Mouse (Mus musculus) neural tube, embryonic 14.5 days (tissue): ENCODE measurements around the gene Sgcd. TPM values are rescaled to one million over a fixed set of nuclear protein-coding genes. Genes with fewer than 3 reads are reported as not detected.

Source experiments
- ATAC-seq: fragments of 200-750 bp; cut with Nextera tagmentation; 2 replicates; pipeline ENCODE4 v1.8.0; 2017; ENCODE audit warnings: low read depth, mild to moderate bottlenecking, moderate TSS enrichment, moderate library complexity
- H3K27ac ChIP-seq: fragments of 300-500 bp; sonication (generic); 2 replicates; pipeline ENCODE4 v1.5.1; 2014; ENCODE audit warnings: low read depth, mild to moderate bottlenecking, control low read depth, low read length, moderate library complexity, mixed read lengths
- H3K27me3 ChIP-seq: fragments of 300-500 bp; sonication (generic); 2 replicates; pipeline ENCODE4 v1.6.1; 2014; ENCODE audit warnings: low read length; ENCODE audit not compliant: control insufficient read depth, insufficient read depth
- H3K36me3 ChIP-seq: fragments of 300-500 bp; sonication (generic); 2 replicates; pipeline ENCODE4 v1.6.1; 2014; ENCODE audit warnings: low read length, mixed read lengths; ENCODE audit not compliant: control insufficient read depth, insufficient read depth
- H3K4me1 ChIP-seq: fragments of 300-500 bp; sonication (generic); 2 replicates; pipeline ENCODE4 v1.6.1; 2014; ENCODE audit warnings: low read length; ENCODE audit not compliant: control insufficient read depth, insufficient read depth
- H3K4me2 ChIP-seq: fragments of 300-500 bp; sonication (generic); 2 replicates; pipeline ENCODE4 v1.6.1; 2014; ENCODE audit warnings: mild to moderate bottlenecking, low read depth, low read length, control low read depth
- H3K4me3 ChIP-seq: fragments of 300-500 bp; sonication (generic); 2 replicates; pipeline ENCODE4 v1.5.1; 2014; ENCODE audit warnings: low read depth, low read length, control low read depth, mixed read lengths
- H3K9ac ChIP-seq: fragments of 300-500 bp; sonication (generic); replicated peaks from 2 replicates; pipeline ENCODE4 v1.6.1; 2014; ENCODE audit warnings: low read depth, mild to moderate bottlenecking, control low read depth, low read length, mixed read lengths
- H3K9me3 ChIP-seq: fragments of 300-500 bp; sonication (generic); 2 replicates; pipeline ENCODE4 v1.6.1; 2016; ENCODE audit warnings: low read length; ENCODE audit not compliant: control insufficient read depth
- WGBS: fragments of 180-500 bp; shearing (Covaris S2); extraction: QIAGEN DNeasy Blood & Tissue Kit; methylation state at CpG from one replicate; pipeline ENCODE4 v1.1.7; 2014; 5-methylcytosine and 5-hydroxymethylcytosine counted together
- polyA plus RNA-seq: library from polyadenylated mRNA; unstranded; fragments of >200 nt; fragmentation: Nextera tagmentation; extraction: Ambion mirVana; gene quantifications from 2 replicates; pipeline ENCODE4 v1.2.1, GENCODE M21; 2014

Sgcd gene
- polyA plus RNA-seq, 1 experiment from 2014 or later = 9.0 TPM

DNA sequence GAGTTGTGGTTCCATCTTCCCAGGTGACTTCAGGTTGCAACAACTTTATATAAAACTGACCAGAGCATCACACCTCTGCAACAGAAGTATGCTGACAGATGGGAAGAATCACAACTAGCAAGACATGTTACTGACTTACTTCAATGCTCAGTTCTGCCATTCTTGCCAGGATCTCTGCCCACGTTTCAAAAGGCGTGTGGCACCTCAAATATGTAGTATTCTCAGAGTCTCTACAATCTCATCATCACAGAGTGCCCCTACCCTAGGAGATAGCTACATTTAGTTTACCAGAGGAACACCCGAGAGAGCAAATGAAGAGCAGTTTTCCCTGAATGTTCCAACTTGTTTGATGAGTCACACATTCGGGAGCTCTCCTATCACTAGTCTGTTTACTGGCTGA, 229.8 kb downstream of the Sgcd start:
- no peaks in the 10 kb centered on the region for H3K4me1 ChIP-seq
- WGBS = 95% methylated on average over 4 of the region's 4 CpGs

DNA sequence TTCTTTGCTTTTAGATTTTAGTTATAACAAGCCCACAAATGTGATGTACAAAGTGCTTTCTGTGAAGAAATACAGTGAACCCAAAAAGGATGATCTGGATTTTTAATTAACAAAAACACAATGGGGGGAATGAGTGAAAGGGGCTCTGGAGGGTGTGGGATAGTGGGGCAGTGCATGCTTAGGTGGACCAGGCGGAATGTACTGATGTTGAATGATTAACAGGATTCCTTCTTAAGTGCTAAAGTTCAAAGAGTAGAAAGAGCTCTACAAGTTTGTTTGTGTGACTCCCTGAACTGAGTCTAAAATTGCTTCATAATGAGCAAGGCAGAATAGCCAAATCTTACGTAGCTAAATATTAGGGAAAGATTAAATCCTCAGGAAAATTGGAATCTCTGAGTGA, 246.0 kb downstream of the Sgcd start:
- ATAC-seq = no peak

More for the DNA sequence above, 229.8 kb downstream of the Sgcd start:
- ATAC-seq = no peak
- Histone ChIP-seq H3K27me3 (no peaks in the 10 kb centered on the region), H3K4me3 (no peak overlapping the region), H3K9ac (no peak overlapping the region), H3K4me2 (no peak overlapping the region), H3K36me3 (no peaks in the 10 kb centered on the region), H3K27ac (no peak overlapping the region), H3K9me3 (no peaks in the 10 kb centered on the region)

DNA sequence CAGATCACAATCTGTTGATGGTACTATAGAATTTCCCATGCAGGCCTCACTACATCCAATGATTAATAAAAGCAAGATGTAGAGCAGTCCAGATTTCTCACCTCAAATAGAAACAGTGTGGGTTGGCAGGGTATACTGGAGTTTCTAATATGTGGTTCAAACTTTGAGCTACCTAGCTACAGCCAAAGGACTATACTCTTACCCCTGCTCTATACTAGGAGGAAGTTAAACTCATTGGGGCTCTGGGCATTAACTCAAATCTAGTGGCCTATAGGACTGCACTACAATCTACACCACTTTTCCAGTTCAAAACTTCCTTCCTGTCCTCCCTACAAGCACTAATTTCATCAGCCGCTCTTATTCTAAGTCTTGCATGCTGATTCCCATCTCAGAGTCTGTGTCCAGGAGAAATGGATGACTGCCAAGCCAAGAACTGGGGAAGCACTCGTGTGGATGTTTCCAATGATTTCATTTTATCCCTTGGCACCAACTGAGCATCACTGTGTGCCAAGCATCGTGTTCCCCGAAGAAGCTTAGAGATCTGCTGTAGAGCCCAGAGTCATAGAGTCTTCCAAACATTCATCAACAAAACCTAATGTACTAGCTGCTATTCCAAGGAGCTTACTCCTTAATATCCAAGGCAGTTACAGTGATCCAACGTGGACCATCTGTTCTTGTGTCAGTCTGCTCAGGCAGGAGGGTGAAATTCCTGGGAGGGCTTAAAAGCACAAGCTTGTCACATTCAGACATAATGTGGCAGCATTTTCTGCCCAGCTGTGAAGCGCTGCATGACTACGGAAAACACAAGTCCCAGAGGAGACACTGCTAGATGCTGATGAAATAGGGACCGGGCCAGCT, 283.6 kb downstream of the Sgcd start:
- peak; percentile 69; the same call in 1 of the 2 replicates for ATAC-seq
- Histone ChIP-seq H3K9ac (no peak overlapping the region), H3K4me3 (no peak overlapping the region), H3K4me1 (no peaks in the 10 kb centered on the region), H3K4me2 (no peak overlapping the region), H3K9me3 (no peaks in the 10 kb centered on the region), H3K36me3 (no peaks in the 10 kb centered on the region), H3K27me3 (no peaks in the 10 kb centered on the region), H3K27ac (no peak overlapping the region)
- 55% methylated on average over 8 of the region's 8 CpGs for WGBS

More for the DNA sequence above, 246.0 kb downstream of the Sgcd start:
- H3K27me3 ChIP-seq = no peaks in the 10 kb centered on the region
- no peaks in the 10 kb centered on the region for H3K9me3 ChIP-seq
- no peaks in the 10 kb centered on the region for H3K36me3 ChIP-seq
- no peak overlapping the region for H3K27ac ChIP-seq
- H3K4me2 ChIP-seq = no peak overlapping the region
- H3K4me1 ChIP-seq = no peaks in the 10 kb centered on the region
- no peak overlapping the region for H3K4me3 ChIP-seq
- no peak overlapping the region for H3K9ac ChIP-seq
- 79% methylated on average over 2 of the region's 2 CpGs for WGBS

DNA sequence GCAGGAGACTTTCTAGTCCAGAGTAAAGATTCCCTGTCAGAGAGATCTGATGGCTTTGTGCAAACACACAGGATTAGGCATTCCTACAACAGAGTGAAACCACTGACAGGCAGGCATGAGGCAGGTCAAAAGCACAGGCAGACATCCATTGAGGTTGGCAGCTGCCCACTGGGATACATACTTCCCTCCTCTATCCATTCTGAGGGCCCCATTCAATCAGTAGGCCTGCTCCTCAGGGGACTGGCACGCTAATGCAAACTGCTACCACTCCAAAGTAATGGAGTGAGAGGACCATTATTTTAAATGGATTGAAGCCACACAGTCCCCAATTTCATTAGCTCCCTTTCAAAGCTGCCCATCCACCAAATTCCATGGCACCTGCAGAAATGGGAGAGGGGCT, 293.2 kb downstream of the Sgcd start:
- Histone ChIP-seq H3K9me3 (no peaks in the 10 kb centered on the region), H3K27ac (no peak overlapping the region), H3K4me1 (no peaks in the 10 kb centered on the region), H3K4me3 (no peak overlapping the region), H3K27me3 (no peaks in the 10 kb centered on the region), H3K36me3 (no peaks in the 10 kb centered on the region), H3K9ac (no peak overlapping the region), H3K4me2 (no peak overlapping the region)
- no peak for ATAC-seq
- 24% methylated on average over 1 of the region's 1 CpGs for WGBS

DNA sequence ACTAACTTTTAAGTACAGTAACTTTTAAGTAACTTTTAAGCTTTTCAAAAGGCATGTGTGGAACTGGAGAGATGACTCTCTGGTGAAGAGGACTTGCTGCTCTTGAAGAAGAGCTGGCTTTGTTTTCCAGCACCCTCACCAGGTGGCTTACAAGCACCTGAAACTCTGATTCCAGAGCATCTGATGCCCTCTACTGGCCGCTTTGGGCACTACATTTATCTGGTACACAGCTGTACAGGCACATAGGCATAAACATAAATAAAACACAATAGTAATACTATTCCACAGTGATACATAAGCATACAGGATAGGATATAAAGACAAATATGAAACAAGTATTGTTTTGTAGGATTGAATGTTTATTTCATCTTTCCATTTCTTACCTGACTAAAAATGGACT, 330.6 kb downstream of the Sgcd start:
- Histone ChIP-seq H3K27me3 (no peaks in the 10 kb centered on the region), H3K27ac (no peak overlapping the region), H3K4me2 (no peak overlapping the region), H3K9me3 (no peaks in the 10 kb centered on the region), H3K4me3 (no peak overlapping the region), H3K9ac (no peak overlapping the region), H3K4me1 (no peaks in the 10 kb centered on the region), H3K36me3 (no peaks in the 10 kb centered on the region)
- no peak for ATAC-seq
- WGBS = 0% methylated on average over 1 of the region's 1 CpGs

DNA sequence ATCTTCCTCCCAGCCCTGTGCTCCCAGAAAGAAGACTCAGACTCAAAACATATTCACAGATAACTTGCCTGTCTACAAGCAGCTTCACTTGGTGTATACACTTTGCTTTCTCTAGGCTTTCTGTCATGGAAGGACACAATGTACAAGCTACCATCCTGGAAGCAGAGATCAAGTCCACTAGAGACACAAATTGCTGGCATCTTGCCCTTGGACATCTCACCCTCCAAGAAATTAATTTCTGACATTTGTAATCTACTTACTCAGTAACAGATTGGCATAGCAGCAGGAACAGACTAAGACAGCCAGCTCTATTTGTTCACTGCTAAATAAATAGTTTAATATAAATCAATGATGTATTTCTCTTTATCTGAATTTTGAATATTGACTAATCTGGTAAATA, 342.9 kb downstream of the Sgcd start:
- H3K27me3 ChIP-seq = no peaks in the 10 kb centered on the region
- H3K9ac ChIP-seq = no peak overlapping the region
- no peak for ATAC-seq
- no peaks in the 10 kb centered on the region for H3K36me3 ChIP-seq
- H3K4me2 ChIP-seq = no peak overlapping the region
- H3K27ac ChIP-seq = no peak overlapping the region
- H3K4me1 ChIP-seq = no peaks in the 10 kb centered on the region
- H3K4me3 ChIP-seq = no peak overlapping the region
- no peaks in the 10 kb centered on the region for H3K9me3 ChIP-seq

DNA sequence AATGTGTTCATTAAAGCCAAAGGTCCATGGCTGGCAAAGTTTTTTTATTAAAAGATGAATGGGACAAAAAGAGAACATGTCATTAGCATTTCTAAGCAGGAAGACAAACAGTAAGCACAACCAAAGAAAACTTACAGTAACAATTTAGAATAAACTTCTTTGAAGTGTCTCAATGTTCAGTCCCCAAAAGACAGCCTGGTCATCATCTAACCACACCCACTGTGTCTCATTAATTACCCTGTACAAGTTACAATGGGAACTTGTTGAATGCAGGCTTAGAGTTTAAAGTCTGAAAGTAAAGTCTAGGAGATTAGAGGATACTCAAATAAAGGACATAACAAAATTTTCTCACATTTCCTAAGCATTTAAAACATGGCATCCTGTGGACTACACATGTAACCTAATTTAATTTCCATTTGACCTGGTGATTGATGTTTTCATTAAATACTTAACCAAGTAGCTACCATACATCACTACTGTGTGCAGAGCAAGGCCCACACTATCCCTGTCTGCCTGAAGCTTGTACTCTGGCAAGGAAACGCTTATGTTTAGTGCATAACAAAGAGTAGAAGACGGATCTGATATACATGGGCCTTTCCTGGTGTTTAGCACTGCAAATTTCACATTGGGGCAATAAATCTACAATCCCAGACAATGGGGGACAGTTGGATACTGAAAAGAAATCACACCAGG, 347.1 kb downstream of the Sgcd start:
- 16% methylated on average over 2 of the region's 2 CpGs for WGBS
- H3K27ac ChIP-seq = no peak overlapping the region
- H3K4me1 ChIP-seq = no peaks in the 10 kb centered on the region
- H3K27me3 ChIP-seq = no peaks in the 10 kb centered on the region
- no peaks in the 10 kb centered on the region for H3K9me3 ChIP-seq
- no peak overlapping the region for H3K9ac ChIP-seq
- H3K4me3 ChIP-seq = no peak overlapping the region
- H3K36me3 ChIP-seq = no peaks in the 10 kb centered on the region
- H3K4me2 ChIP-seq = no peak overlapping the region
- ATAC-seq = peak; percentile 51; the same call in 1 of the 2 replicates

DNA sequence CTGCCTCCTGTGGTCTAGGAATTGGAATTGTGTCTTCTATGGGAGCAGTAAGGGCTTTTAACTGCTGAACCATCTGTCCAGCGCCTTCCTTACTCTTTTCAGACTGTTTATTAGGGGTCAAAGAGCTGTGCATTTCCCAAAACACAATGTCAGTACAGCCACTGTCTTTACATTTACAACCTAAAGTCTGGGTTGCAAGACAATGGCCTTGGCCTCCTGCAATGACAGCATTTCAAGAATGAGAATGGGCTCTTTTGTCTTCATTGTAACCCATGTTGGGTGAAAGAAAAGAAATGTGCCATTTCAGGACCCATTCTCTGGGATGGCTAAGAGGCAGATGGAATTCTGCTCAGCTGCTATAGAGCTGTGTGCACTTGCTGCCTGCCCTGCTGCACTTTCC, 348.2 kb downstream of the Sgcd start:
- WGBS = 8% methylated on average over 1 of the region's 1 CpGs
- ATAC-seq = peak; percentile 21; the same call in 1 of the 2 replicates

DNA sequence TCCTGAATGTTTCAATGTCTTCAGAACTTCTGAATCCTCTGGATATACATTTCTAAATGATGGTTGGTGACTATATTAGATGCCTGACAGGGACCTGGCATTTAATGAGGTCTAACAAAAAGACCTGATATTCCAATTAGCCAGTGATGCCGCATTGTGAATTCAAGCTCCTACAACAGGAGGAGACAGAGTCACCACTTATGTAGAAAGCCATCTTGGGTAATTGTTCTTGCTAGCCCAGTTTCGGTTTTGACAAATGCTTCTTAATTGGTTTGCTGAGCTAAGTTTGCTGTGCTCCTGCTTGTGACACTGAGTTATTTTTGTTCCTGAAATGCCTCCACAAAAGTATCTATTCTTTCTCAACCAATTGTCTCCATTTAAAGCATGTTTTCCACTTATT, 358.6 kb downstream of the Sgcd start:
- no peak for ATAC-seq
- Histone ChIP-seq H3K9me3 (no peaks in the 10 kb centered on the region), H3K4me2 (no peak overlapping the region), H3K4me3 (no peak overlapping the region), H3K4me1 (no peaks in the 10 kb centered on the region), H3K27ac (no peak overlapping the region), H3K9ac (no peak overlapping the region), H3K36me3 (no peaks in the 10 kb centered on the region), H3K27me3 (no peaks in the 10 kb centered on the region)
- 80% methylated on average over 2 of the region's 2 CpGs for WGBS

More for the DNA sequence above, 348.2 kb downstream of the Sgcd start:
- Histone ChIP-seq H3K27me3 (no peaks in the 10 kb centered on the region), H3K4me3 (no peak overlapping the region), H3K4me1 (no peaks in the 10 kb centered on the region), H3K27ac (no peak overlapping the region), H3K36me3 (no peaks in the 10 kb centered on the region), H3K9me3 (no peaks in the 10 kb centered on the region), H3K4me2 (no peak overlapping the region), H3K9ac (no peak overlapping the region)
